Mouse (Mus musculus) heart, adult 2 months (tissue): ENCODE data around the gene Celf2. TPM values are rescaled to one million over a fixed set of nuclear protein-coding genes. Genes with fewer than 3 reads are reported as not detected.

Experiments used
- DNase-seq, 2 experiments: peaks; one replicate each; pipeline ENCODE4 v3.0.0; 2021
- H3K27ac ChIP-seq: fragments of 200-600 bp; 2 replicates; pipeline ENCODE4 v1.8.1; 2022
- H3K27me3 ChIP-seq: fragments of 200-500 bp; 2 replicates; pipeline ENCODE4 v1.6.1; 2012; ENCODE audit warnings: mild to moderate bottlenecking, low read length, inconsistent platforms, mixed read lengths; ENCODE audit not compliant: control insufficient read depth, insufficient read depth
- H3K36me3 ChIP-seq: fragments of 200-500 bp; 2 replicates; pipeline ENCODE4 v1.6.1; 2012; ENCODE audit warnings: low read length, inconsistent platforms; ENCODE audit not compliant: control insufficient read depth, insufficient read depth
- H3K4me1 ChIP-seq: fragments of 200-500 bp; 2 replicates; pipeline ENCODE4 v1.6.1; 2011; ENCODE audit warnings: low read length; ENCODE audit not compliant: control insufficient read depth, insufficient read depth
- H3K4me3 ChIP-seq: fragments of 200-600 bp; 2 replicates; pipeline ENCODE4 v1.8.1; 2022
- H3K79me2 ChIP-seq: fragments of 200-500 bp; replicated peaks from 2 replicates; pipeline ENCODE4 v1.6.1; 2012; ENCODE audit warnings: mild to moderate bottlenecking, inconsistent platforms, low read length, moderate library complexity, mixed read lengths; ENCODE audit not compliant: control insufficient read depth, insufficient read depth
- H3K9ac ChIP-seq: fragments of 200-500 bp; 2 replicates; pipeline ENCODE4 v1.6.1; 2012; ENCODE audit warnings: low read depth, mild to moderate bottlenecking, control low read depth, inconsistent platforms, low read length, mixed read lengths
- CTCF ChIP-seq: fragments of 200-600 bp; IDR thresholded peaks from 2 replicates; pipeline ENCODE4 v1.8.1; 2022; ENCODE audit warnings: antibody characterized with exemption, mild to moderate bottlenecking, moderate library complexity
- EP300 ChIP-seq: fragments of 200-500 bp; IDR thresholded peaks from 2 replicates; pipeline ENCODE4 v1.6.1; 2011; ENCODE audit warnings: low read depth, low read length, control low read depth; ENCODE audit not compliant: insufficient read depth
- POLR2A ChIP-seq: fragments of 200-500 bp; IDR thresholded peaks from 2 replicates; pipeline ENCODE4 v1.6.1; 2011; ENCODE audit warnings: mild to moderate bottlenecking, low read depth, low read length, control low read depth; ENCODE audit not compliant: insufficient read depth
- WGBS: fragments of 180-500 bp; shearing (Covaris S2); methylation state at CpG from one replicate; pipeline ENCODE4 v1.1.7; 2018; 5-methylcytosine and 5-hydroxymethylcytosine counted together
- intact Hi-C: fragments of 180-260 bp; cut with DNase I; formaldehyde crosslinking; loops from one replicate; pipeline ENCODE4 v1.15.1; 2025
- polyA plus RNA-seq: library from polyadenylated mRNA; depleted of rRNA; stranded (reverse); fragments of >200 nt; gene quantifications from 2 replicates; pipeline ENCODE4 v1.2.3, GENCODE M21; 2012
- total RNA-seq, 2 experiments: library from RNA; stranded (reverse); gene quantifications; 2 replicates each; pipeline ENCODE4 v1.2.3; 2021

Gene Celf2
- total and polyA plus RNA-seq, 3 experiments, result 38.1 to 63.9 (median 56.7) TPM

GRCm38 (mm10) chr2:7400530-7400929 is 108.8 kb downstream of the Celf2 start:
- Histone ChIP-seq H3K36me3 (no peaks in the 10 kb centered on the region), H3K27me3 (no peaks in the 10 kb centered on the region), H3K27ac (no peak overlapping the region), H3K79me2 (no peaks in the 10 kb centered on the region), H3K9ac (no peak overlapping the region), H3K4me1 (no peaks in the 10 kb centered on the region), H3K4me3 (no peak overlapping the region)
- 49% methylated on average over 3 of the region's 3 CpGs for WGBS
- no peak for DNase-seq
- intact Hi-C loops, result no loop called here
- TF ChIP-seq EP300 (no peak), CTCF (no peak), POLR2A (no peak)

- WGBS, result 59% methylated on average over 8 of the region's 8 CpGs
- Histone ChIP-seq H3K9ac (no peak overlapping the region), H3K4me1 (no peaks in the 10 kb centered on the region), H3K27ac (no peak overlapping the region), H3K79me2 (no peaks in the 10 kb centered on the region), H3K4me3 (no peak overlapping the region), H3K36me3 (no peaks in the 10 kb centered on the region), H3K27me3 (no peaks in the 10 kb centered on the region)
- no peak for DNase-seq
- TF ChIP-seq CTCF (no peak), EP300 (no peak), POLR2A (no peak)
- intact Hi-C loops, result no loop called here
Observed at GRCm38 (mm10) chr2:7395935-7396334, 113.4 kb downstream of the Celf2 start.

- intact Hi-C loops, result no loop called here
- no peak overlapping the region for H3K4me3 ChIP-seq
Observed at GRCm38 (mm10) chr2:7395473-7395872, 113.9 kb downstream of the Celf2 start.

GRCm38 (mm10) chr2:7392500-7392899 is 116.9 kb downstream of the Celf2 start:
- intact Hi-C loops, result no loop called here
- WGBS, result 88% methylated on average over 2 of the region's 2 CpGs
- H3K4me3 ChIP-seq, result no peak overlapping the region
- DNase-seq, result no peak
- TF ChIP-seq EP300 (no peak), POLR2A (no peak), CTCF (no peak)
- no peaks in the 10 kb centered on the region for H3K79me2 ChIP-seq
- no peaks in the 10 kb centered on the region for H3K36me3 ChIP-seq
- H3K4me1 ChIP-seq, result no peaks in the 10 kb centered on the region
- no peak overlapping the region for H3K27ac ChIP-seq
- H3K9ac ChIP-seq, result no peak overlapping the region
- H3K27me3 ChIP-seq, result no peaks in the 10 kb centered on the region

More at GRCm38 (mm10) chr2:7395473-7395872, 113.9 kb downstream of the Celf2 start:
- no peak for DNase-seq
- Histone ChIP-seq H3K79me2 (no peaks in the 10 kb centered on the region), H3K36me3 (no peaks in the 10 kb centered on the region), H3K4me1 (no peaks in the 10 kb centered on the region), H3K27ac (no peak overlapping the region), H3K27me3 (no peaks in the 10 kb centered on the region), H3K9ac (no peak overlapping the region)
- WGBS, result 72% methylated on average over 7 of the region's 7 CpGs
- no peak for TF ChIP-seq EP300
- TF ChIP-seq CTCF, result no peak
- no peak for TF ChIP-seq POLR2A

DNA sequence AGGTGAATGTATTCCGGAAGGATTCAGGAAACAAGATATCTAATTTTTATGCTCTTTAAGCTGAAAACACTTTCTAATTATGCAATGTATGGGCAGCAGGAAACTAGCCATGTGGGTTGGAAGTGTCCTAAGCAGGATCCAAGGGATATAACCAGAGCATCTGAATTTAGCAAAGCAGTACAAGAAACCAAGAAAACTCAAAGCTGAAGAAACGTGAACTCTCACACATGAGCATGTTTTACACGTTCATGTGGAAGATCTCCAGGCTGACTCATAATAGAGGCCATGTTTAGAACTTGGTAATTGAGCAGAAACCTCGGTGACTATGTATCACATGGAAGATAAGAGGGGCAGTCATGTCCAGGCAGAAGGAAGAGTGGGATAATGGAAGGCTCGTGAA is 120.1 kb downstream of the Celf2 start:
- Histone ChIP-seq H3K36me3 (no peaks in the 10 kb centered on the region), H3K27me3 (no peaks in the 10 kb centered on the region), H3K79me2 (no peaks in the 10 kb centered on the region), H3K4me3 (no peak overlapping the region), H3K4me1 (no peaks in the 10 kb centered on the region), H3K27ac (no peak overlapping the region), H3K9ac (no peak overlapping the region)
- intact Hi-C loops, result no loop called here
- WGBS, result 50% methylated on average over 5 of the region's 5 CpGs
- DNase-seq, result no peak
- TF ChIP-seq EP300 (no peak), CTCF (no peak), POLR2A (no peak)

- peaks cover 2% of the 10 kb centered on the region; the same call in 1 of the 2 replicates for H3K4me1 ChIP-seq
- TF ChIP-seq POLR2A (no peak), EP300 (no peak), CTCF (no peak)
Observed at GRCm38 (mm10) chr2:7378736-7379135, 130.6 kb downstream of the Celf2 start.

More at GRCm38 (mm10) chr2:7378736-7379135, 130.6 kb downstream of the Celf2 start:
- Histone ChIP-seq H3K36me3 (peaks cover 2% of the 10 kb centered on the region; the same call in 1 of the 2 replicates), H3K4me3 (no peak overlapping the region), H3K27me3 (no peaks in the 10 kb centered on the region), H3K27ac (no peak overlapping the region), H3K9ac (no peak overlapping the region), H3K79me2 (no peaks in the 10 kb centered on the region)
- DNase-seq, result no peak
- intact Hi-C loops, result no loop called here
- WGBS, result 22% methylated on average over 1 of the region's 1 CpGs
